Mouse (Mus musculus) stomach, postnatal 0 days (tissue): ENCODE measurements at regions not wholly inside any gene's neighbourhood (a gene's known extent, or its start where the extent isn't known, plus 50 kb on each side); places are given as distances from the start of the nearest gene placed in this dataset.
A peak's percentile ranks its signal among the peaks of the same experiment; 100 is the strongest.

Source experiments
- ATAC-seq: fragments of 200-750 bp; cut with Nextera tagmentation; 2 replicates; pipeline ENCODE4 v1.8.0; 2017; ENCODE audit not compliant: low FRiP score, low TSS enrichment
- DNase-seq: peaks from one replicate; pipeline ENCODE4 v3.0.0-alpha.2; 2016; ENCODE audit warnings: low spot score
- H3K27ac ChIP-seq: fragments of 300-500 bp; sonication (generic); replicated peaks from 2 replicates; pipeline ENCODE4 v1.5.1; 2014; ENCODE audit warnings: mild to moderate bottlenecking, control low read depth
- H3K27me3 ChIP-seq: fragments of 300-500 bp; sonication (generic); 2 replicates; pipeline ENCODE4 v1.6.1; 2014; ENCODE audit warnings: low read length; ENCODE audit not compliant: control insufficient read depth, insufficient read depth
- H3K36me3 ChIP-seq: fragments of 300-500 bp; sonication (generic); 2 replicates; pipeline ENCODE4 v1.6.1; 2014; ENCODE audit warnings: low read length, mixed read lengths; ENCODE audit not compliant: control insufficient read depth, insufficient read depth
- H3K4me1 ChIP-seq: fragments of 300-500 bp; sonication (generic); replicated peaks from 2 replicates; pipeline ENCODE4 v1.6.1; 2014; ENCODE audit warnings: antibody characterized with exemption; ENCODE audit not compliant: control insufficient read depth, insufficient read depth
- H3K4me2 ChIP-seq: fragments of 300-500 bp; sonication (generic); replicated peaks from 2 replicates; pipeline ENCODE4 v1.6.1; 2014; ENCODE audit warnings: low read depth, mild to moderate bottlenecking, control low read depth, moderate library complexity
- H3K4me3 ChIP-seq: fragments of 300-500 bp; sonication (generic); 2 replicates; pipeline ENCODE4 v1.5.1; 2014; ENCODE audit warnings: low read depth, low read length, control low read depth
- H3K9ac ChIP-seq: fragments of 300-500 bp; sonication (generic); 2 replicates; pipeline ENCODE4 v1.6.1; 2014; ENCODE audit warnings: mild to moderate bottlenecking, low read length, control low read depth, mixed read lengths
- H3K9me3 ChIP-seq: fragments of 300-500 bp; sonication (generic); 2 replicates; pipeline ENCODE4 v1.6.1; 2016; ENCODE audit warnings: low read length; ENCODE audit not compliant: control insufficient read depth
- CTCF ChIP-seq: IDR thresholded peaks from 2 replicates; pipeline ENCODE4 v1.5.1; 2016; ENCODE audit warnings: antibody characterized with exemption, low read depth, mild to moderate bottlenecking, moderate library complexity
- EP300 ChIP-seq: optimal IDR thresholded peaks from 2 replicates; pipeline ENCODE3; 2016; ENCODE audit warnings: antibody characterized with exemption
- WGBS: fragments of 180-500 bp; shearing (Covaris S2); extraction: QIAGEN DNeasy Blood & Tissue Kit; methylation state at CpG from one replicate; pipeline ENCODE4 v1.1.7; 2014; 5-methylcytosine and 5-hydroxymethylcytosine counted together

- WGBS, result 34% methylated on average over 1 of the region's 1 CpGs
- Histone ChIP-seq H3K4me3 (no peak overlapping the region), H3K9me3 (no peaks in the 10 kb centered on the region), H3K4me1 (no peaks in the 10 kb centered on the region), H3K4me2 (no peak overlapping the region), H3K27ac (no peak overlapping the region), H3K9ac (no peak overlapping the region), H3K36me3 (no peaks in the 10 kb centered on the region), H3K27me3 (no peaks in the 10 kb centered on the region)
- ATAC-seq (no peak), DNase-seq (no peak)
- TF ChIP-seq EP300, result no peak
- TF ChIP-seq CTCF, result no peak
Observed at GRCm38 (mm10) chr1:23231522-23231921, 129.5 kb upstream of the 4933415F23Rik start.

GRCm38 (mm10) chr1:23228478-23228877 is 126.4 kb upstream of the 4933415F23Rik start:
- ATAC-seq, result peak; percentile 87
- Histone ChIP-seq H3K4me2 (no peak overlapping the region), H3K36me3 (no peaks in the 10 kb centered on the region), H3K9ac (no peak overlapping the region), H3K27me3 (no peaks in the 10 kb centered on the region), H3K27ac (no peak overlapping the region), H3K4me1 (no peaks in the 10 kb centered on the region), H3K4me3 (no peak overlapping the region), H3K9me3 (no peaks in the 10 kb centered on the region)
- WGBS, result 62% methylated on average over 6 of the region's 6 CpGs
- peak; percentile 74 for DNase-seq
- TF ChIP-seq EP300, result no peak
- no peak for TF ChIP-seq CTCF

- WGBS, result 64% methylated on average over 13 of the region's 13 CpGs
- H3K9me3 ChIP-seq, result no peaks in the 10 kb centered on the region
Observed at GRCm38 (mm10) chr1:23214462-23215158, 112.6 kb upstream of the 4933415F23Rik start.

GRCm38 (mm10) chr1:23207843-23208242 is 105.8 kb upstream of the 4933415F23Rik start:
- no peak overlapping the region for H3K4me3 ChIP-seq
- H3K27me3 ChIP-seq, result no peaks in the 10 kb centered on the region
- no peak overlapping the region for H3K4me2 ChIP-seq
- no peaks in the 10 kb centered on the region for H3K9me3 ChIP-seq
- no peak overlapping the region for H3K27ac ChIP-seq
- no peaks in the 10 kb centered on the region for H3K4me1 ChIP-seq
- 37% methylated on average over 1 of the region's 1 CpGs for WGBS
- no peak overlapping the region for H3K9ac ChIP-seq
- DNase-seq (no peak), ATAC-seq (no peak)
- no peaks in the 10 kb centered on the region for H3K36me3 ChIP-seq
- no peak for TF ChIP-seq EP300
- TF ChIP-seq CTCF, result no peak

More at GRCm38 (mm10) chr1:23214462-23215158, 112.6 kb upstream of the 4933415F23Rik start:
- H3K27ac ChIP-seq, result no peak overlapping the region
- H3K9ac ChIP-seq, result no peak overlapping the region
- no peaks in the 10 kb centered on the region for H3K36me3 ChIP-seq
- H3K4me2 ChIP-seq, result no peak overlapping the region
- no peak for DNase-seq
- H3K4me1 ChIP-seq, result no peaks in the 10 kb centered on the region
- ATAC-seq, result no peak
- no peak for TF ChIP-seq EP300
- H3K4me3 ChIP-seq, result no peak overlapping the region
- H3K27me3 ChIP-seq, result no peaks in the 10 kb centered on the region

GRCm38 (mm10) chr1:23207024-23207423 is 105.0 kb upstream of the 4933415F23Rik start:
- no peaks in the 10 kb centered on the region for H3K4me1 ChIP-seq
- no peak overlapping the region for H3K9ac ChIP-seq
- H3K36me3 ChIP-seq, result no peaks in the 10 kb centered on the region
- H3K9me3 ChIP-seq, result no peaks in the 10 kb centered on the region
- DNase-seq (no peak), ATAC-seq (no peak)
- H3K4me3 ChIP-seq, result no peak overlapping the region
- H3K4me2 ChIP-seq, result no peak overlapping the region
- H3K27ac ChIP-seq, result no peak overlapping the region
- H3K27me3 ChIP-seq, result no peaks in the 10 kb centered on the region
- TF ChIP-seq CTCF (no peak), EP300 (no peak)
- WGBS, result 56% methylated on average over 4 of the region's 4 CpGs

- TF ChIP-seq EP300, result no peak
- no peak for TF ChIP-seq CTCF
- no peaks in the 10 kb centered on the region for H3K9me3 ChIP-seq
- ATAC-seq, result no peak; the same call in 1 of the 2 replicates
- H3K4me2 ChIP-seq, result no peak overlapping the region
- H3K27ac ChIP-seq, result no peak overlapping the region
- H3K4me1 ChIP-seq, result no peaks in the 10 kb centered on the region
- H3K9ac ChIP-seq, result no peak overlapping the region
- 37% methylated on average over 5 of the region's 5 CpGs for WGBS
- H3K4me3 ChIP-seq, result no peak overlapping the region
- no peaks in the 10 kb centered on the region for H3K27me3 ChIP-seq
- no peaks in the 10 kb centered on the region for H3K36me3 ChIP-seq
- no peak for DNase-seq
Observed at GRCm38 (mm10) chr1:23202511-23203435, 100.7 kb upstream of the 4933415F23Rik start.
